Mouse (Mus musculus): ENCODE measurements around the gene Mia3. TPM values are rescaled to one million over a fixed set of nuclear protein-coding genes. Genes with fewer than 3 reads are reported as not detected.

Gene Mia3
- total and polyA plus RNA-seq, 2 experiments from 2014 or later = 108 to 132 TPM

GRCm38 (mm10) chr1:183296465-183296864 is 72.9 kb downstream of the Mia3 start, which contains the start of gene Aida:
Aida (plus strand) TSS chr1:183296590.
- Histone ChIP-seq H3K4me3 (ENCODE audit: low read depth, low read length) (peak within 1 kb of the TSS; percentile 45), H3K27ac (ENCODE audit: low read depth, low read length) (peak within 1 kb of the TSS; percentile 67), H3K9ac (replicated peaks; ENCODE audit: low read length, poor library complexity, severe bottlenecking) (peak within 1 kb of the TSS; percentile 54), H3K4me1 (ENCODE audit: insufficient read depth, low read length) (no peaks in the 10 kb centered on the region), H3K36me3 (ENCODE audit: insufficient read depth, low read length) (peaks cover 13% of the 10 kb centered on the region; the same call in 1 of the 2 replicates), H3K9me3 (ENCODE audit: low read length) (no peaks in the 10 kb centered on the region), H3K27me3 (ENCODE audit: insufficient read depth, low read length) (no peaks in the 10 kb centered on the region), H3K4me2 (ENCODE audit: low read depth, low read length, poor library complexity, severe bottlenecking) (peak within 1 kb of the TSS; percentile 50)
- ATAC-seq (ENCODE audit: low FRiP score) = peak; percentile 36
- WGBS = under 1% methylated on average over 26 of the region's 26 CpGs
- TF ChIP-seq CTCF (IDR thresholded peaks at IDR 0.05) = 0 out of 2 replicates have a peak, but pooled peaks have one; percentile 15
- DNase-seq (ENCODE audit: low spot score) = peak; percentile 32

- Histone ChIP-seq H3K27ac (ENCODE audit: low read depth, low read length) (no peak overlapping the region), H3K9me3 (ENCODE audit: low read length) (no peaks in the 10 kb centered on the region), H3K4me3 (ENCODE audit: low read depth, low read length) (no peak overlapping the region), H3K4me1 (ENCODE audit: insufficient read depth, low read length) (no peaks in the 10 kb centered on the region), H3K9ac (replicated peaks; ENCODE audit: low read length, poor library complexity, severe bottlenecking) (no peak overlapping the region), H3K4me2 (ENCODE audit: low read depth, low read length, poor library complexity, severe bottlenecking) (no peak overlapping the region), H3K36me3 (ENCODE audit: insufficient read depth, low read length) (peaks cover 52% of the 10 kb centered on the region), H3K27me3 (ENCODE audit: insufficient read depth, low read length) (no peaks in the 10 kb centered on the region)
- no peak for TF ChIP-seq CTCF (IDR thresholded peaks at IDR 0.05)
- ATAC-seq (ENCODE audit: low FRiP score) (no peak), DNase-seq (ENCODE audit: low spot score) (no peak)
- WGBS = 96% methylated on average over 4 of the region's 4 CpGs
These were observed 79.8 kb downstream of the Mia3 start for GRCm38 (mm10) chr1:183289576-183289975.

- no peak for TF ChIP-seq CTCF (IDR thresholded peaks at IDR 0.05)
- Histone ChIP-seq H3K36me3 (ENCODE audit: insufficient read depth, low read length) (peaks cover 54% of the 10 kb centered on the region), H3K4me3 (ENCODE audit: low read depth, low read length) (no peak overlapping the region), H3K4me1 (ENCODE audit: insufficient read depth, low read length) (no peaks in the 10 kb centered on the region), H3K27me3 (ENCODE audit: insufficient read depth, low read length) (no peaks in the 10 kb centered on the region), H3K9ac (replicated peaks; ENCODE audit: low read length, poor library complexity, severe bottlenecking) (no peak overlapping the region), H3K27ac (ENCODE audit: low read depth, low read length) (no peak overlapping the region), H3K9me3 (ENCODE audit: low read length) (no peaks in the 10 kb centered on the region), H3K4me2 (ENCODE audit: low read depth, low read length, poor library complexity, severe bottlenecking) (no peak overlapping the region)
- DNase-seq (ENCODE audit: low spot score) = no peak
- ATAC-seq (ENCODE audit: low FRiP score) = no peak
- WGBS = 90% methylated on average over 3 of the region's 3 CpGs
These were observed 81.0 kb downstream of the Mia3 start for GRCm38 (mm10) chr1:183288351-183288750.

Other genes with a start within 250 kb of the Mia3 start
- 12.3 and 14.1 TPM in 2 replicates for gene Disp1, start 148.0 kb downstream of the Mia3 start, total RNA-seq (2014; rRNA removed)
- gene Disp1, start 148.0 kb downstream of the Mia3 start, polyA plus RNA-seq (2015; fragmentation: Nextera tagmentation; extraction: Ambion mirVana) = 7.6 TPM in 2 replicates
- 64.5 TPM in 2 replicates for gene Aida, start 73.0 kb downstream of the Mia3 start, total RNA-seq (2014; rRNA removed)
- 40.0 and 44.8 TPM in 2 replicates for gene Aida, start 73.0 kb downstream of the Mia3 start, polyA plus RNA-seq (2015; fragmentation: Nextera tagmentation; extraction: Ambion mirVana)
- gene Brox, start 72.3 kb downstream of the Mia3 start, total RNA-seq (2014; rRNA removed) = 120 and 127 TPM in 2 replicates
- 88.5 and 89.1 TPM in 2 replicates for gene Brox, start 72.3 kb downstream of the Mia3 start, polyA plus RNA-seq (2015; fragmentation: Nextera tagmentation; extraction: Ambion mirVana)
- 13.6 and 17.6 TPM in 2 replicates for gene Taf1a, start 19.4 kb upstream of the Mia3 start, total RNA-seq (2014; rRNA removed)
- gene Taf1a, start 19.4 kb upstream of the Mia3 start, polyA plus RNA-seq (2015; fragmentation: Nextera tagmentation; extraction: Ambion mirVana) = 10.2 and 10.3 TPM in 2 replicates
- 0.22 and 0.24 TPM in 2 replicates for gene Hhipl2, start 48.7 kb upstream of the Mia3 start, total RNA-seq (2014; rRNA removed)
- gene Hhipl2, start 48.7 kb upstream of the Mia3 start, polyA plus RNA-seq (2015; fragmentation: Nextera tagmentation; extraction: Ambion mirVana) = 0.17 TPM in 1 of 2 replicates, not detected in the other